Mouse (Mus musculus) small intestine, adult 2 months (tissue): ENCODE results near the gene Strip2.

Source experiments
- CTCF ChIP-seq: fragments of 200-500 bp; IDR thresholded peaks from 2 replicates; pipeline ENCODE4 v1.5.1; 2012; ENCODE audit warnings: low read depth, mild to moderate bottlenecking, control low read depth, inconsistent platforms, low read length, moderate library complexity, mixed read lengths; ENCODE audit not compliant: insufficient replicate concordance, insufficient read length; ENCODE audit errors: extremely low read depth
- POLR2A ChIP-seq: fragments of 200-500 bp; IDR thresholded peaks from 2 replicates; pipeline ENCODE4 v1.6.1; 2012; ENCODE audit warnings: low read depth, mild to moderate bottlenecking, control low read depth, inconsistent platforms, low read length, moderate library complexity

DNA sequence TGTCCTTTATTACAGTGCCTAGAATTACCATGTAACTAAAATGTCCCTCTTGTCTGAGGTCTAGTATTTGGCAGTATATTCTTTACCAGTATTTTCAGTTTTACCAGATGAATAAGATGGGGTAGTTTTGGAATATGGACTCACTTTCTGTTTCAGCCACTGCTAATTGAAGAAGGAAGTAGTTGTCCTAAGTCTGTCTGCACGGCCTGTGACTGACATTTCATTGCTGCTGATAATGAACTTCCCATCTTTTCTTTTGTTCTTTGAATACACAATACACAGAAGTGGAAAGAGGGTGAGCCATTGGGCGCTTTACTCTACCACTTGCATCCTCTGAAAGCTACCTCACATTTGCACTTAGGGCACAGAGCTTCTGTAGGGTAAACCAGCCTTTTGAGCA lies 14.6 kb upstream of the Strip2 start:
- TF ChIP-seq CTCF, result no peak
- no peak for TF ChIP-seq POLR2A
